Mouse (Mus musculus): ENCODE data around the gene Ambra1.

GRCm38 (mm10) chr2:91710272-91711234 lies 19.4 kb upstream of the Ambra1 start, which contains the start of the genes Atg13 and Harbi1:
- TF ChIP-seq GATA1 (IDR thresholded peaks at IDR 0.05; ENCODE audit: borderline replicate concordance, low read length) (no peak), FLI1 (IDR thresholded peaks at IDR 0.05; ENCODE audit: low read length) (0 out of 2 replicates have a peak, but pooled peaks have one; percentile 16)

Measured in megakaryocyte, embryonic 14.5 days (primary cell).